ENCODE assay signal across 15 mouse cellular contexts in the genomic region with DNA sequence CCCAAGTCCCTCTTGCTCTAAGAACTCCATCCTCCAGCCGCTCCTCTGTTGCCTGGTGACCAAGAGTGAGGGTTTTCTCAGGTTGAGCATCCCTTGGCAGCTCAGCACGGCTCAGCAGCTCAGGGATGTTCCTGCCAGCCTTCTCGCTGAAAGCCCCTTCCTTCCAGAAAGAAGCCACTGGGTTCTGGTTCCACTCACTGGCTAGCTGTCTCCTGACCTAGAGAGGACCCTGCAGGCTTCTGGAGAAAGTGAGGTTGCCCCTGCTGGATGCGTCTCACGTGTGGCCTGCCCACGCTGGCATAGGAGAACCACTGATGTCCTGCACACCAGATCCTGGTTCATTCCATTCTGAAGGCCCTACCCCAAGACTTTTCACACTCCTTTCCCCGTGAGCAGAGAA. TPM values are rescaled to one million over a fixed set of nuclear protein-coding genes. Genes with fewer than 3 reads are reported as not detected.
DNase-seq lines count a peak whose midpoint lies in the region; ATAC-seq and TF ChIP-seq lines count a peak whose summit lies in the region.
"Had no signal": no experiment of that assay in that cellular context is flagged by ENCODE, and none has a peak within 500 bp of the region (broad histone marks: within the 10 kb centered on the region; RNA-seq: fewer than 3 reads in every experiment).

No protein-coding gene starts in this region.

- H3K9ac ChIP-seq in forebrain, embryonic 12.5 days = peak overlapping the region; percentile 73
- no peak overlapping the region for H3K9ac ChIP-seq in hindbrain, embryonic 15.5 days
- H3K9ac ChIP-seq in neural tube, embryonic 12.5 days = peak overlapping the region; percentile 42
- H3K9ac ChIP-seq in lung, postnatal 0 days (replicated peaks; ENCODE audit: low read depth) = no peak overlapping the region
- H3K9ac ChIP-seq: intestine, embryonic 15.5 days; liver, embryonic 13.5 days; stomach, embryonic 15.5 days had no signal

- DNase-seq in heart, adult 11 months = peak; percentile 87
- DNase-seq in heart, adult 8-10 months (ENCODE audit: low spot score) = no peak
- DNase-seq in adrenal gland, adult 2 months = no peak
- DNase-seq in lung, postnatal 0 days (ENCODE audit: low spot score) = no peak
- no peak for DNase-seq in spleen, adult 12 weeks (ENCODE audit: low spot score)
- DNase-seq: layer of hippocampus, adult 9-11 months; liver, embryonic 13.5 days; lung, postnatal 14 days; thymus, postnatal 25 days had no signal

- no peak for ATAC-seq in forebrain, embryonic 12.5 days (ENCODE audit: low FRiP score)
- no peak for ATAC-seq in hindbrain, embryonic 15.5 days (ENCODE audit: low FRiP score, low read depth)
- ATAC-seq in neural tube, embryonic 12.5 days (ENCODE audit: low FRiP score, low read depth) = no peak
- ATAC-seq in lung, postnatal 0 days = no peak
- ATAC-seq: intestine, embryonic 15.5 days had no signal

- 0 out of 2 replicates have a peak, but pooled peaks cover 3% of the 10 kb centered on the region for H3K27me3 ChIP-seq in forebrain, embryonic 12.5 days
- no peaks in the 10 kb centered on the region for H3K27me3 ChIP-seq in hindbrain, embryonic 15.5 days
- no peaks in the 10 kb centered on the region; the same call in 1 of the 2 replicates for H3K27me3 ChIP-seq in neural tube, embryonic 12.5 days (replicated peaks)
- no peaks in the 10 kb centered on the region for H3K27me3 ChIP-seq in lung, postnatal 0 days (replicated peaks; ENCODE audit: insufficient read depth, low read length)
- H3K27me3 ChIP-seq: intestine, embryonic 15.5 days had no signal

- TF ChIP-seq CTCF in lung, postnatal 0 days (IDR thresholded peaks at IDR 0.05) = no peak

- H3K36me3 ChIP-seq in forebrain, embryonic 12.5 days (replicated peaks) = peaks cover 20% of the 10 kb centered on the region
- H3K36me3 ChIP-seq in hindbrain, embryonic 15.5 days = no peaks in the 10 kb centered on the region
- H3K36me3 ChIP-seq in neural tube, embryonic 12.5 days = peaks cover 14% of the 10 kb centered on the region; the same call in 1 of the 2 replicates
- 0 out of 2 replicates have a peak, but pooled peaks cover 7% of the 10 kb centered on the region for H3K36me3 ChIP-seq in lung, postnatal 0 days (ENCODE audit: insufficient read depth, low read length)
- H3K36me3 ChIP-seq: intestine, embryonic 15.5 days had no signal

- peak overlapping the region; percentile 47 for H3K4me3 ChIP-seq in forebrain, embryonic 12.5 days (replicated peaks)
- no peak overlapping the region for H3K4me3 ChIP-seq in hindbrain, embryonic 15.5 days
- peak overlapping the region; percentile 21; the same call in 1 of the 2 replicates for H3K4me3 ChIP-seq in neural tube, embryonic 12.5 days
- H3K4me3 ChIP-seq in lung, postnatal 0 days (ENCODE audit: low read depth, low read length) = no peak overlapping the region
- H3K4me3 ChIP-seq: intestine, embryonic 15.5 days; liver, embryonic 13.5 days; stomach, embryonic 15.5 days had no signal

- H3K9me3 ChIP-seq in forebrain, embryonic 12.5 days = no peaks in the 10 kb centered on the region
- H3K9me3 ChIP-seq in hindbrain, embryonic 15.5 days = no peaks in the 10 kb centered on the region
- no peaks in the 10 kb centered on the region for H3K9me3 ChIP-seq in neural tube, embryonic 12.5 days
- H3K9me3 ChIP-seq in lung, postnatal 0 days (ENCODE audit: low read length) = no peaks in the 10 kb centered on the region
- H3K9me3 ChIP-seq: intestine, embryonic 15.5 days; liver, embryonic 13.5 days; stomach, embryonic 15.5 days had no signal

- peak overlapping the region; percentile 75 for H3K4me2 ChIP-seq in forebrain, embryonic 12.5 days
- H3K4me2 ChIP-seq in hindbrain, embryonic 15.5 days = peak overlapping the region; percentile 65
- peak overlapping the region; percentile 72 for H3K4me2 ChIP-seq in neural tube, embryonic 12.5 days (replicated peaks)
- no peak overlapping the region for H3K4me2 ChIP-seq in lung, postnatal 0 days (replicated peaks; ENCODE audit: low read depth, low read length)
- H3K4me2 ChIP-seq: intestine, embryonic 15.5 days; liver, embryonic 13.5 days; stomach, embryonic 15.5 days had no signal

- no peak for TF ChIP-seq EP300 in lung, postnatal 0 days (IDR thresholded peaks at IDR 0.05)

- WGBS in forebrain, embryonic 12.5 days = 85% methylated on average over 7 of the region's 7 CpGs
- WGBS in hindbrain, embryonic 15.5 days = 77% methylated on average over 7 of the region's 7 CpGs
- 86% methylated on average over 7 of the region's 7 CpGs for WGBS in neural tube, embryonic 12.5 days
- WGBS in lung, postnatal 0 days = 89% methylated on average over 7 of the region's 7 CpGs

- peak overlapping the region; percentile 93 for H3K27ac ChIP-seq in forebrain, embryonic 12.5 days
- no peak overlapping the region for H3K27ac ChIP-seq in hindbrain, embryonic 15.5 days (replicated peaks)
- peak overlapping the region; percentile 21; the same call in 1 of the 2 replicates for H3K27ac ChIP-seq in neural tube, embryonic 12.5 days
- H3K27ac ChIP-seq in lung, postnatal 0 days (ENCODE audit: low read length) = no peak overlapping the region
- H3K27ac ChIP-seq: intestine, embryonic 15.5 days; liver, embryonic 13.5 days; stomach, embryonic 15.5 days had no signal

- peaks cover 92% of the 10 kb centered on the region for H3K4me1 ChIP-seq in forebrain, embryonic 12.5 days
- peaks cover 81% of the 10 kb centered on the region for H3K4me1 ChIP-seq in hindbrain, embryonic 15.5 days (replicated peaks)
- H3K4me1 ChIP-seq in neural tube, embryonic 12.5 days = peaks cover 76% of the 10 kb centered on the region
- H3K4me1 ChIP-seq in lung, postnatal 0 days (ENCODE audit: insufficient read depth, low read depth, low read length) = peaks cover 37% of the 10 kb centered on the region

RNA-seq across cellular contexts. Expression of a gene that starts 11.0 kb away (rescaled TPM):
- total RNA-seq in heart, adult 8-10 months (2022) = 1 to 10 TPM; 2.8 to 5.0 (median 4.3) TPM
- 90.2 and 96.2 TPM in 2 replicates for polyA plus RNA-seq in forebrain, embryonic 12.5 days (2016; fragmentation: Nextera tagmentation; extraction: Ambion mirVana)
- polyA plus RNA-seq in hindbrain, embryonic 15.5 days (2015; fragmentation: Nextera tagmentation; extraction: Ambion mirVana) = 48.3 and 54.6 TPM in 2 replicates
- 91.5 and 94.3 TPM in 2 replicates for polyA plus RNA-seq in neural tube, embryonic 12.5 days (2016; fragmentation: Nextera tagmentation; extraction: Ambion mirVana)
- 10 to 100 TPM in 1 of 2 experiments, 1 to 10 TPM in 1; 8.5 to 11.3 TPM for total RNA-seq in adrenal gland, adult 2 months (2021)
- polyA plus RNA-seq in adrenal gland, adult 2 months (2012; rRNA removed) = 24.1 and 24.6 TPM in 2 replicates
- polyA plus RNA-seq in lung, postnatal 0 days (2015; fragmentation: Nextera tagmentation; extraction: Ambion mirVana) = 34.8 and 36.3 TPM in 2 replicates

RNA-seq across cellular contexts. Expression of a gene that starts 27.3 kb away (rescaled TPM):
- 1 to 10 TPM; 1.2 to 4.2 (median 2.3) TPM for total RNA-seq in heart, adult 8-10 months (2022)
- 0.54 and 0.78 TPM in 2 replicates for polyA plus RNA-seq in forebrain, embryonic 12.5 days (2016; fragmentation: Nextera tagmentation; extraction: Ambion mirVana)
- 1.4 and 1.7 TPM in 2 replicates for polyA plus RNA-seq in hindbrain, embryonic 15.5 days (2015; fragmentation: Nextera tagmentation; extraction: Ambion mirVana)
- 1.1 and 1.3 TPM in 2 replicates for polyA plus RNA-seq in neural tube, embryonic 12.5 days (2016; fragmentation: Nextera tagmentation; extraction: Ambion mirVana)
- 1 to 10 TPM; 3.1 to 5.4 TPM for total RNA-seq in adrenal gland, adult 2 months (2021)
- polyA plus RNA-seq in adrenal gland, adult 2 months (2012; rRNA removed) = 5.7 and 6.9 TPM in 2 replicates
- polyA plus RNA-seq in lung, postnatal 0 days (2015; fragmentation: Nextera tagmentation; extraction: Ambion mirVana) = 26.0 and 26.7 TPM in 2 replicates

RNA-seq across cellular contexts. Expression of a gene that starts 58.0 kb away (rescaled TPM):
- under 1 TPM in 3 of 4 experiments, not detected in 1; 0.14 to 0.22 (median 0.16) TPM for total RNA-seq in heart, adult 8-10 months (2022)
- polyA plus RNA-seq in forebrain, embryonic 12.5 days (2016; fragmentation: Nextera tagmentation; extraction: Ambion mirVana) = 0.10 TPM in 1 of 2 replicates, not detected in the other
- polyA plus RNA-seq in hindbrain, embryonic 15.5 days (2015; fragmentation: Nextera tagmentation; extraction: Ambion mirVana) = 0.26 and 0.34 TPM in 2 replicates
- 0.39 and 0.84 TPM in 2 replicates for polyA plus RNA-seq in neural tube, embryonic 12.5 days (2016; fragmentation: Nextera tagmentation; extraction: Ambion mirVana)
- 1 to 10 TPM in 1 of 2 experiments, under 1 TPM in 1; 0.63 to 1.6 TPM for total RNA-seq in adrenal gland, adult 2 months (2021)
- polyA plus RNA-seq in adrenal gland, adult 2 months (2012; rRNA removed) = 1.1 and 1.9 TPM in 2 replicates
- polyA plus RNA-seq in lung, postnatal 0 days (2015; fragmentation: Nextera tagmentation; extraction: Ambion mirVana) = 0.11 and 0.13 TPM in 2 replicates
- total RNA-seq: monocyte, adult 5-6 weeks had no signal
- polyA plus RNA-seq: liver, embryonic 13.5 days had no signal

Comparison
In these comparisons a context has a peak if more than half of its experiments do, and no peak if none do; other contexts are left out.
1. H3K27ac ChIP-seq: peak in forebrain, embryonic 12.5 days (single experiment) and neural tube, embryonic 12.5 days (single experiment); none in hindbrain, embryonic 15.5 days (single experiment) and lung, postnatal 0 days (single experiment).
2. H3K4me3 ChIP-seq: peak in forebrain, embryonic 12.5 days (single experiment) and neural tube, embryonic 12.5 days (single experiment); none in hindbrain, embryonic 15.5 days (single experiment) and lung, postnatal 0 days (single experiment).
3. H3K9ac ChIP-seq: peak in forebrain, embryonic 12.5 days (single experiment) and neural tube, embryonic 12.5 days (single experiment); none in hindbrain, embryonic 15.5 days (single experiment) and lung, postnatal 0 days (single experiment).